Mouse (Mus musculus): ENCODE data around the gene Epha7. TPM values are rescaled to one million over a fixed set of nuclear protein-coding genes. Genes with fewer than 3 reads are reported as not detected.

Gene Epha7
- under 1 TPM in 2 of 3 experiments, not detected in 1; 0.05 to 0.08 TPM for polyA plus RNA-seq (2017; shearing (Covaris generic))

GRCm38 (mm10) chr4:28812691-28813289, at the start of gene Epha7:
Gene Epha7, plus strand, starts transcription at chr4:28813131.
- ATAC-seq = no peak

- no peak for ATAC-seq
These were observed 29.0 kb upstream of the Epha7 start for GRCm38 (mm10) chr4:28783961-28784360.

GRCm38 (mm10) chr4:28808800-28809199, 4.1 kb upstream of the Epha7 start:
- no peak for ATAC-seq

GRCm38 (mm10) chr4:28809703-28810102, 3.2 kb upstream of the Epha7 start:
- ATAC-seq = no peak

GRCm38 (mm10) chr4:28813551-28814475, 882 bp downstream of the Epha7 start:
- ATAC-seq = no peak

- no peak for ATAC-seq
These were observed 1.5 kb downstream of the Epha7 start for GRCm38 (mm10) chr4:28814476-28814815.

GRCm38 (mm10) chr4:28814816-28815620, 2.1 kb downstream of the Epha7 start:
- no peak for ATAC-seq

- ATAC-seq = no peak
These were observed 2.6 kb downstream of the Epha7 start for GRCm38 (mm10) chr4:28815621-28815920.

- ATAC-seq = no peak
These were observed 10.7 kb downstream of the Epha7 start for GRCm38 (mm10) chr4:28823616-28824015.

- ATAC-seq = no peak
These were observed 11.7 kb downstream of the Epha7 start for GRCm38 (mm10) chr4:28824616-28825015.

- no peak for ATAC-seq
These were observed 24.7 kb downstream of the Epha7 start for GRCm38 (mm10) chr4:28837669-28838068.

GRCm38 (mm10) chr4:28846311-28846710, 33.4 kb downstream of the Epha7 start:
- no peak for ATAC-seq

GRCm38 (mm10) chr4:28850388-28850787, 37.5 kb downstream of the Epha7 start:
- no peak for ATAC-seq

- ATAC-seq = no peak
These were observed 50.1 kb downstream of the Epha7 start for GRCm38 (mm10) chr4:28862845-28863666.

- no peak for ATAC-seq
These were observed 53.5 kb downstream of the Epha7 start for GRCm38 (mm10) chr4:28866411-28866810.

GRCm38 (mm10) chr4:28871615-28872014, 58.7 kb downstream of the Epha7 start:
- ATAC-seq = no peak

- no peak for ATAC-seq
These were observed 68.5 kb downstream of the Epha7 start for GRCm38 (mm10) chr4:28881271-28882044.

- ATAC-seq = no peak
These were observed 76.7 kb downstream of the Epha7 start for GRCm38 (mm10) chr4:28889630-28890029.

- no peak for ATAC-seq
These were observed 77.2 kb downstream of the Epha7 start for GRCm38 (mm10) chr4:28890102-28890501.

GRCm38 (mm10) chr4:28895480-28895879, 82.5 kb downstream of the Epha7 start:
- no peak for ATAC-seq

- no peak for ATAC-seq
These were observed 86.4 kb downstream of the Epha7 start for GRCm38 (mm10) chr4:28899373-28899772.

GRCm38 (mm10) chr4:28899783-28900182, 86.9 kb downstream of the Epha7 start:
- ATAC-seq = no peak
